Mouse (Mus musculus): ENCODE results near the gene Ripor2.

- TF ChIP-seq POLR2A (IDR thresholded peaks at IDR 0.05; ENCODE audit: low read depth, low read length): no peak; the same call in none of the 2 replicates
- TF ChIP-seq CTCF (IDR thresholded peaks at IDR 0.05; ENCODE audit: extremely low read depth, insufficient read depth, insufficient read length, insufficient replicate concordance): no peak
Measured at GRCm38 (mm10) chr13:24599631-24600041, 17.6 kb downstream of the Ripor2 start.

Data from spleen, adult 2 months (tissue).